Mouse (Mus musculus) intestine, postnatal 0 days (tissue): Measurements from ENCODE around the gene Ear14. TPM values are rescaled to one million over a fixed set of nuclear protein-coding genes. Genes with fewer than 3 reads are reported as not detected.
"Not testable (repeated sequence)": the region's sequence is repeated elsewhere in the genome, so short reads cannot be mapped to it uniquely, and the experiment has no call there.

Source experiments
- ATAC-seq: fragments of 200-750 bp; cut with Nextera tagmentation; 2 replicates; pipeline ENCODE4 v1.8.0; 2017; ENCODE audit warnings: mild to moderate bottlenecking, moderate TSS enrichment, moderate library complexity
- H3K27ac ChIP-seq: fragments of 300-500 bp; sonication (generic); 2 replicates; pipeline ENCODE4 v1.5.1; 2014; ENCODE audit warnings: mild to moderate bottlenecking, low read depth, low read length, moderate library complexity
- H3K27me3 ChIP-seq: fragments of 300-500 bp; sonication (generic); replicated peaks from 2 replicates; pipeline ENCODE4 v1.6.1; 2014; ENCODE audit warnings: low read length, mixed read lengths; ENCODE audit not compliant: control insufficient read depth, insufficient read depth
- H3K36me3 ChIP-seq: fragments of 300-500 bp; sonication (generic); 2 replicates; pipeline ENCODE4 v1.6.1; 2014; ENCODE audit warnings: mild to moderate bottlenecking, moderate library complexity; ENCODE audit not compliant: control insufficient read depth, insufficient read depth
- H3K4me1 ChIP-seq: fragments of 300-500 bp; sonication (generic); replicated peaks from 2 replicates; pipeline ENCODE4 v1.6.1; 2014; ENCODE audit warnings: antibody characterized with exemption, low read length, mixed read lengths; ENCODE audit not compliant: control insufficient read depth, insufficient read depth
- H3K4me2 ChIP-seq: fragments of 300-500 bp; sonication (generic); replicated peaks from 2 replicates; pipeline ENCODE4 v1.6.1; 2014; ENCODE audit warnings: low read depth, mild to moderate bottlenecking, moderate library complexity
- H3K4me3 ChIP-seq: fragments of 300-500 bp; sonication (generic); 2 replicates; pipeline ENCODE4 v1.5.1; 2014; ENCODE audit warnings: low read depth, low read length
- H3K9ac ChIP-seq: fragments of 300-500 bp; sonication (generic); 2 replicates; pipeline ENCODE4 v1.6.1; 2014; ENCODE audit warnings: mild to moderate bottlenecking, low read depth, low read length
- H3K9me3 ChIP-seq: fragments of 300-500 bp; sonication (generic); 2 replicates; pipeline ENCODE4 v1.6.1; 2016; ENCODE audit warnings: mixed run types; ENCODE audit not compliant: control insufficient read depth
- CTCF ChIP-seq: sonication (generic); IDR thresholded peaks from 2 replicates; pipeline ENCODE4 v1.5.1; 2016; ENCODE audit warnings: low read depth, mild to moderate bottlenecking, control low read depth, antibody characterized with exemption, moderate library complexity
- WGBS: fragments of 180-500 bp; shearing (Covaris S2); extraction: QIAGEN DNeasy Blood & Tissue Kit; methylation state at CpG from one replicate; pipeline ENCODE4 v1.1.7; 2014; 5-methylcytosine and 5-hydroxymethylcytosine counted together
- polyA plus RNA-seq: library from polyadenylated mRNA; unstranded; fragments of >200 nt; fragmentation: Nextera tagmentation; extraction: Ambion mirVana; gene quantifications from 2 replicates; pipeline ENCODE4 v1.2.1, GENCODE M21; 2015

Gene Ear14
- not detected in 2 replicates for polyA plus RNA-seq

GRCm38 (mm10) chr14:51203115-51203514, at the start of gene Ear14:
Gene Ear14, plus strand, starts transcription at chr14:51203391.
- no peaks in the 10 kb centered on the region for H3K9me3 ChIP-seq
- 84% methylated on average over 2 of the region's 2 CpGs for WGBS
- no peak within 1 kb of the TSS for H3K4me2 ChIP-seq
- H3K4me3 ChIP-seq, result no peak within 1 kb of the TSS
- ATAC-seq, result no peak
- no peak within 1 kb of the TSS for H3K9ac ChIP-seq
- H3K27ac ChIP-seq, result no peak within 1 kb of the TSS
- no peaks in the 10 kb centered on the region for H3K36me3 ChIP-seq
- H3K4me1 ChIP-seq, result no peaks in the 10 kb centered on the region
- no peak for TF ChIP-seq CTCF
- no peaks in the 10 kb centered on the region for H3K27me3 ChIP-seq

DNA sequence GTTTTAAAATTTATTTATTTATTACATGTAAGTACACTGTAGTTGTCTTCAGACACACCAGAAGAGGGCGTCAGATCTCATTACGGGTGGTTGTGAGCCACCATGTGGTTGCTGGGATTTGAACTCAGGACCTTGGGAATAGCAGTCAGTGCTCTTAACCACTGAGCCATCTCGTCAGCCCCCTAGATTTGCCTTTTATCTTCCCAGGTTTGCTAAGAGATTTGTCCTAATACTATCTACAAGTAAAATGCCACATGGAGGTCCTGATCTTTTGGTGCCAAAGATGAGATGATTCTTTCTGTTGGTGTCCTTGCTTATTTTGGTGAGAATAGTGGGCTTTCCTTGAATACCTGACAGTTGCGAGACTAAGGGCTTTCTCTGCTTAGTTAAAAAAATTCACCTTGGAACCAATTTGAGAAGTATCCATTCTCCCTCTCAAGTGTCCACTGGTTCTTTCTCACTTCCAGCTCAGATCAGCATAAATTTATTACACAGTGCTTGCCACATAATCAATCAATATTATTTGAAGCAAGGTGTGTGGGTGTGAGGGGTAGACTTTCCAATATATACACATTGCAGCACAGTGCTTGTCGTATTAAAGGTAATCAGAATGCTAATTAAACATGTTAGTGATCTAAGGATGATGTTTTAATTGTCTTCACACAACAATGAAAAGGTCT, 47.0 kb upstream of the Ear14 start:
- no peak for TF ChIP-seq CTCF
- no peaks in the 10 kb centered on the region for H3K27me3 ChIP-seq
- 84% methylated on average over 5 of the region's 5 CpGs for WGBS
- no peak overlapping the region for H3K4me3 ChIP-seq
- H3K27ac ChIP-seq, result no peak overlapping the region
- no peaks in the 10 kb centered on the region for H3K4me1 ChIP-seq
- no peak for ATAC-seq
- no peaks in the 10 kb centered on the region for H3K36me3 ChIP-seq
- no peak overlapping the region for H3K4me2 ChIP-seq
- H3K9me3 ChIP-seq, result no peaks in the 10 kb centered on the region
- H3K9ac ChIP-seq, result no peak overlapping the region

GRCm38 (mm10) chr14:51156736-51157068, 46.5 kb upstream of the Ear14 start:
- Histone ChIP-seq H3K27me3 (no peaks in the 10 kb centered on the region), H3K36me3 (no peaks in the 10 kb centered on the region), H3K4me3 (no peak overlapping the region), H3K9ac (no peak overlapping the region), H3K27ac (no peak overlapping the region), H3K4me1 (no peaks in the 10 kb centered on the region), H3K9me3 (no peaks in the 10 kb centered on the region), H3K4me2 (no peak overlapping the region)
- WGBS, result 33% methylated on average over 4 of the region's 4 CpGs
- no peak for TF ChIP-seq CTCF
- no peak for ATAC-seq

DNA sequence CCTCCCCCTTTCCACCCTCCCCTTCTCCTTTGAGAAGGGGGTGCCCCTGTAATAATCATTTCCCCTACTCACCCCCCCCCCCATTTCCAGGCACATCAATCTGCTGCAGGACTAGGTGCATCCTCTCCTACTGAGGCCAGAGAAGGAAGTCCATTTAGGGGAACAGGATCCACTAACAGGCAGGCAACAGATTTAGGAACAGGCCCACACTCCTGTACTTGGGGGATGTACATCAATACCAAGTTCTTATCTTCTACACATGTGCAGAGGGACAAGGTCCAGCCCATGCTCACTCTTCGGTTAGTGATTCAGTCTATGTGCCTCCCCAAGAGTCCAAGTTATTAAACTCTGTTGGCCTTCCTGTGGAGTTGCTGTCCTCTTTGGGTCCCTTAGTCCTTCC, 46.1 kb upstream of the Ear14 start:
- Histone ChIP-seq H3K36me3 (no peaks in the 10 kb centered on the region), H3K27me3 (no peaks in the 10 kb centered on the region), H3K4me3 (no peak overlapping the region), H3K4me1 (no peaks in the 10 kb centered on the region), H3K27ac (no peak overlapping the region), H3K4me2 (no peak overlapping the region), H3K9ac (no peak overlapping the region), H3K9me3 (no peaks in the 10 kb centered on the region)
- ATAC-seq, result no peak
- 55% methylated on average over 1 of the region's 1 CpGs for WGBS
- TF ChIP-seq CTCF, result no peak

DNA sequence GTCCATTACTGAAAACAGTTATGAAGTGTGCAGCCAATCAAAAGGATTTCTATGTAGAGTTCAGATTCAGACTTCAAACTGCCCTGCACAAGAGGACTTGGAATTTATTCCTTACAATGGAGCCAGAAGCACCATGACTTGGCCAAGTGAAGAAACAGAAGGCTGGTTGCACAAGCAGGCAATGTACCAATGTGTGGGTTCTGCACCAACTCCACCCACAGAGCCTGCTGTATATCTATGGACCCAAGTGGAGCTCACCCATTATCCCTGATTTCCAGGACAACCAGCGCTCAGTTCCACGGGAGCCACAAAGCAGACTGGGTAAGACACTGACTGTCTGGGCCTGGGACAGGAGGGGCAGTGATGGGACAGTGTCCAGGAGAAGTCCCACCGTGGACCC, 41.2 kb upstream of the Ear14 start, which contains the start of gene Rnase2b:
TSS of gene Rnase2b (plus strand) at position 285 of the 400 bp plus-strand sequence.
- not testable (repeated sequence) for H3K27ac ChIP-seq, H3K9me3 ChIP-seq, H3K36me3 ChIP-seq, H3K9ac ChIP-seq, H3K27me3 ChIP-seq, H3K4me2 ChIP-seq, H3K4me1 ChIP-seq, ATAC-seq, H3K4me3 ChIP-seq
- WGBS, result 96% methylated on average over 3 of the region's 3 CpGs

DNA sequence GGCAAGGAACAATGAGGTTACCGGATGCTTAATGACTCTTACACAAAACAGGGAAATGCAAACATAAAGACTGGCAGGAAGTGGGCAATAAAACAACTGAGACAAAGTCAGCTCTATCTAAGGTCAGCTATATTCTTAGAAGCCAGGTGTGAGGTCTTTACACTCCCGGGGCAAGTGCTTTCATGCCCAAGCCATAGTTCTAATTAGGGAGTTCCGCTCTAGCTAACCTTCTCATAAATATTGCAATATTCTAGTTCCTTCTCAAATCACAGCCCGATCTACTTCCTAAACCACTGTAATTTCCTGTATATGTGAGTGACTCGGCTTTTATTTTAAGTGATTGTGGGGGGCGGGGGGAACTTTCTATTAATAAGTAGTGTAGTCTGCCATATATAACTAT, 39.9 kb upstream of the Ear14 start:
- not testable (repeated sequence) for H3K36me3 ChIP-seq, H3K27me3 ChIP-seq, H3K4me3 ChIP-seq, ATAC-seq, H3K9ac ChIP-seq, H3K9me3 ChIP-seq, H3K4me2 ChIP-seq, H3K4me1 ChIP-seq, H3K27ac ChIP-seq
- 69% methylated on average over 6 of the region's 6 CpGs for WGBS

GRCm38 (mm10) chr14:51165435-51165834, 37.8 kb upstream of the Ear14 start:
- ATAC-seq, result no peak
- WGBS, result 93% methylated on average over 1 of the region's 1 CpGs

More at GRCm38 (mm10) chr14:51165435-51165834, 37.8 kb upstream of the Ear14 start:
- Histone ChIP-seq H3K36me3 (no peaks in the 10 kb centered on the region), H3K9ac (no peak overlapping the region), H3K4me3 (no peak overlapping the region), H3K4me1 (no peaks in the 10 kb centered on the region), H3K4me2 (no peak overlapping the region), H3K27me3 (no peaks in the 10 kb centered on the region), H3K27ac (no peak overlapping the region), H3K9me3 (no peaks in the 10 kb centered on the region)
- no peak for TF ChIP-seq CTCF
